Mouse (Mus musculus) granulocyte monocyte progenitor cell, adult 5-6 weeks (primary cell): ENCODE results near the gene Wnt11. TPM values are rescaled to one million over a fixed set of nuclear protein-coding genes. Genes with fewer than 3 reads are reported as not detected.

Source experiments
- ATAC-seq: replicated peaks from 2 replicates; pipeline ENCODE4 v1.8.0; 2016; ENCODE audit warnings: mild to moderate bottlenecking, moderate TSS enrichment, inconsistent platforms; ENCODE audit not compliant: poor library complexity, severe bottlenecking
- total RNA-seq, 2 experiments: library from RNA; stranded (forward) in 1 of 2; stranded (reverse) in 1 of 2; fragments of 200-712, 200-1000 nt in 1 of 2; fragments of >200 nt in 1 of 2; fragmentation: Nextera tagmentation in 1 of 2; gene quantifications; 2 replicates each; pipeline ENCODE4 v1.2.3; 2014 to 2017

The Wnt11 gene
- total RNA-seq, 2 experiments from 2014 or later, result not detected

DNA sequence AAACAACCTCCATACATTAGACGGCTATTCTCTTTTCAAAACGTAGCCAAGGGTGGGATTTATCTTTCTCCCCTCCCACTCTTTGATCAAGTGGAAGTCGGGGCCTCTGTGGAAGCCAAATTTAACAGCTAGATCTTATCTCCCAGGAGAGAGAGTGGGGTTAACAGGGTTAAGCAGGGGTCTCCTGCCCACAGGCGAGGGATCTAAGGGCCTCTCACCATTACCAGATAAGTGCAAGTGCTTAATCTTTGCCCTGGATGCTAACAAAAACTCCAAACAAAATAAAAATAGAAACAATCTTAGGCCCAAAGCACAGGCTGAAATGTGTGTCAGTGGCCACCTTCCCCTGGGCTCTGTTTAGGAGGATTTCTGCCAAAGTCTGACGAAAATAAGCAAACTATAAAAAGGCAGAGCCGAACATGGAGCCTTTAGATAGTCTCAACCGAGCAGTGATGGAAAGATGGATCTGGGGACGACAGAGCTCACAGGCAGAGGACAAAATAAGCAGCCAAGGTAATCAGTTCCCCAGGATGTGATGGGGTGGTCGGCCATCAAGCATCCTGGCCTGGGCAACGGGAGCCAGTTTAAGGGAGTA, 60.7 kb downstream of the Wnt11 start:
- ATAC-seq, result no peak

DNA sequence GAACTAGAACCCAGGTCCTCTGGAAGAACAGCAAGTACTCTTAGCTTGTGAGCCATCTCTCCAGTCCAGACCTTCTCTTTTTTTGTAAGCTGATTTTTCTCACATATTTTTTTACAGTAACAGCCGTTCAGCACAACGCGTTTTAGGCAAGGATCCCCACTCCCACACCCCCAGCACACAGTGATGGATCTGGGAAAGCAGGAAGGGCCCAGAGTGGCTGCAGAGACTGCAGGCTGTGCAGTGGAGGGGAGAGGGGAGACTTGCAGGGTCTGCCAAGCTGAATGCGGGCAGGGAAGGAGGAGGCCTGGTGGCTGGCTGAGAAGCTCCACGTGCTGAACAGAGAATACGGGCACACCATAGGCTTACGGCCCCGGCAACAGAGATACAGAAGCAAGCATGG, 62.4 kb downstream of the Wnt11 start:
- ATAC-seq, result no peak

DNA sequence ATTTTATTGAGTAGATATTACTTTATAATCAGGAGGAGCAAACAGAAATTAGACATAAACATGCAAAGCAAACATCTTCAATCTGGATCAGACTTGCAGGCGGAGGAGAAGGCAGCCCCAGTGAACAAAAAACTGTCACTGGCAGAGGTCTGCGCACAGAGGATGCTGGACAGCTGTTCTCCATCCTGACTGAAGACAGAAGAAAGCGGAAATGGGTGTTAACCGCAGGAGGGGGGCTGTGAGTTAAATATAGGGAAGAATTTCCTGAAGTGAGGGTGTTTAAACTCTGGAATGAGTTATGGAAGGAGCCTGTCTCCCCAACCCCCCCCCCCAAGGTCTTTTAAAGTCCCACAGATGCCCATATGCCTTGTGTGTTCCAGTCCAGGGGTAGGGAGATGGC, 64.9 kb downstream of the Wnt11 start:
- ATAC-seq, result no peak

DNA sequence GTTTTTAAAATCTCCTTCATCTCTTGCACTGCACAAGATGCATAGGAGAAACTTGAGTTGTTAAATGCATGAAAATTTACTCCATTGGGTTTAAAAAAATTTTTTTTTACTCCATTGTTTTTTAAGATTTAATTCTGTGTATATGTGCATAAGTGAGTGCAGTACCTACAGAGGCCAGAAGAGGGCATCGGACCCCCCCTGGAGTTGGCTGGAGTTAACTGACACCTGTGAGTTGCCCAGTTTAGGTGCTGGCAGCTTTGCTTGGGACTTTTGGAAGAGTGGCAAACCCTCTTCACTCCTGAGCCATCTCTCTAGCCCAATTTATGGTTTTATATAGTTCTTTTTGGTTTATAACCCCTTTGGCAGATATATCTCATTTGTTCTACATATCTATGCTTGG, 66.2 kb downstream of the Wnt11 start:
- no peak for ATAC-seq

DNA sequence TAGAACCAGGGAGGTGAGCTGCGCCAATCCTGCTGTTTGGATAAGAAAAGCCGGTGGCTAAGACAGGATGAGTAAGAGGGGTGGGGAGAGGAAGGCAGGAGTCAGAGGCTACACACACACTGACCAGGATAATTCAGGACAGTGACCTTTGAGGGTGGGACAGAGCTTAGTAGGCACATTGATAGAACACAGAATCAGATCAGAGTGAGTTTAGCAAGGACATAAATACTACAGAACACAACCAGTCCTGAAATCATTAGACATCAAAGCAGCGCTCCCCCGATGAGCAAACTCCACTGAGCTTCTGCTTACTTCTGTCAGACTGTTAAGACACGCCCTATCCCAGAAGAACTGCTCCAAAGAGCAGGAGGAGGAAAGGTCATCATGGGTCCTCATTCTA, 69.0 kb downstream of the Wnt11 start:
- ATAC-seq, result no peak

Other genes starting within 250 kb of the Wnt11 start
- 53.5 and 71.9 TPM in 2 replicates for gene Emsy, start 178.3 kb upstream of the Wnt11 start, total RNA-seq (2014; fragmentation: Nextera tagmentation)
- 20.5 and 25.7 TPM in 2 replicates for gene Emsy, start 178.3 kb upstream of the Wnt11 start, total RNA-seq (2017)
- gene Thap12, start 132.0 kb upstream of the Wnt11 start, total RNA-seq (2014; fragmentation: Nextera tagmentation), result 44.7 and 52.8 TPM in 2 replicates
- gene Thap12, start 132.0 kb upstream of the Wnt11 start, total RNA-seq (2017), result 87.6 and 100 TPM in 2 replicates